Mouse (Mus musculus): ENCODE measurements around the gene Slc9a4. TPM values are rescaled to one million over a fixed set of nuclear protein-coding genes. Genes with fewer than 3 reads are reported as not detected.

Gene Slc9a4
- total and polyA plus RNA-seq, 3 experiments: 0.05 to 0.18 TPM; not detected in 1

DNA sequence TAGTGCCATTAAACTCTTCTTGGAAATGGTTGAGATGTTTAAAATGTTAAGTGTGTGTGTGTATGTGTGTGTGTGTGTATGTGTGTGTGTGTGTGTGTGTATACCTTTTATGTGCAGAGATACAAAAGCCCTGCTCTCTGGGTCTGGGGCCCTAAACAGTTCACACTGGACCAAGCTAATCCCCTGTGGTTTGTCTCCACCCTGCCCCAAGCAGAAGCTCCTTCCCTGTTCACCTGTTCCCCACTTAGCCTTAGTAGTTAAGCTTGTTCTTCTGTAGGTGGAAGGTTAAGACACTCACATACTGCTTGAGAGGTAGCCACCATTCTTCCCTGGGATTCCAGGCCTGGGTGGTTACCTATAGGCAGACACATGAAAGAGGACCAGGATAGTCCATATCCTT lies 47.1 kb downstream of the Slc9a4 start:
- H3K9ac ChIP-seq (ENCODE audit: low read depth, low read length): no peak overlapping the region
- H3K36me3 ChIP-seq (ENCODE audit: control insufficient read depth, insufficient read depth, low read length): no peaks in the 10 kb centered on the region
- intact Hi-C loops (cut with DNase I): no loop called here
- no peak for DNase-seq
- H3K27me3 ChIP-seq (ENCODE audit: control insufficient read depth, insufficient read depth, low read length): 0 out of 2 replicates have a peak, but pooled peaks cover 1% of the 10 kb centered on the region
- TF ChIP-seq POLR2A (IDR thresholded peaks at IDR 0.05; ENCODE audit: insufficient read depth, low read depth, low read length) (no peak), CTCF (IDR thresholded peaks at IDR 0.05) (no peak), EP300 (IDR thresholded peaks at IDR 0.05; ENCODE audit: insufficient read depth, low read depth, low read length) (no peak)
- H3K27ac ChIP-seq: no peak overlapping the region
- H3K79me2 ChIP-seq (replicated peaks; ENCODE audit: control insufficient read depth, insufficient read depth, low read length): no peaks in the 10 kb centered on the region
- no peak overlapping the region for H3K4me3 ChIP-seq
- no peaks in the 10 kb centered on the region for H3K4me1 ChIP-seq (ENCODE audit: control insufficient read depth, insufficient read depth, low read length)

DNA sequence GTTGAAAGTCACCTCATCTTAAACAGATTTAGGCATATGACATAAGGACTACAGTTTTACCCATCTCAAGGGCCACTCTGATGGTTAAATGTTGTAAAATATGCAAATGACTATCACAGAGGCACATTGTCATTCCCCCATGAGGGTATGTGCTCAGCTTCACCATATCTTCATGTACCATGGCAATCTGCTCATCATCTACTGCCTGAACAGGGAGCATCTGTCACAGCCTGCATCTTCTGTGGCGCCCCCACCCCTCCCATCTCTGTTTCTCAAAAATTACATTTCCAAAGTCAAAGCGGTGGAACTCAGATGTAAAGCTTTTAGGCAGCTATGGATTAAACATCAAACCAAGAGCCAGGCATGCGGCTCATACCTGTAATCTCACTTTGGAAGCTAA lies 48.6 kb downstream of the Slc9a4 start:
- Histone ChIP-seq H3K79me2 (replicated peaks; ENCODE audit: control insufficient read depth, insufficient read depth, low read length) (no peaks in the 10 kb centered on the region), H3K4me3 (no peak overlapping the region), H3K36me3 (ENCODE audit: control insufficient read depth, insufficient read depth, low read length) (no peaks in the 10 kb centered on the region), H3K9ac (ENCODE audit: low read depth, low read length) (no peak overlapping the region), H3K27ac (no peak overlapping the region), H3K4me1 (ENCODE audit: control insufficient read depth, insufficient read depth, low read length) (no peaks in the 10 kb centered on the region), H3K27me3 (ENCODE audit: control insufficient read depth, insufficient read depth, low read length) (0 out of 2 replicates have a peak, but pooled peaks cover 1% of the 10 kb centered on the region)
- intact Hi-C loops (cut with DNase I): no loop called here
- DNase-seq: no peak
- TF ChIP-seq POLR2A (IDR thresholded peaks at IDR 0.05; ENCODE audit: insufficient read depth, low read depth, low read length) (no peak), EP300 (IDR thresholded peaks at IDR 0.05; ENCODE audit: insufficient read depth, low read depth, low read length) (no peak), CTCF (IDR thresholded peaks at IDR 0.05) (no peak)
- WGBS: 79% methylated on average over 3 of the region's 3 CpGs

DNA sequence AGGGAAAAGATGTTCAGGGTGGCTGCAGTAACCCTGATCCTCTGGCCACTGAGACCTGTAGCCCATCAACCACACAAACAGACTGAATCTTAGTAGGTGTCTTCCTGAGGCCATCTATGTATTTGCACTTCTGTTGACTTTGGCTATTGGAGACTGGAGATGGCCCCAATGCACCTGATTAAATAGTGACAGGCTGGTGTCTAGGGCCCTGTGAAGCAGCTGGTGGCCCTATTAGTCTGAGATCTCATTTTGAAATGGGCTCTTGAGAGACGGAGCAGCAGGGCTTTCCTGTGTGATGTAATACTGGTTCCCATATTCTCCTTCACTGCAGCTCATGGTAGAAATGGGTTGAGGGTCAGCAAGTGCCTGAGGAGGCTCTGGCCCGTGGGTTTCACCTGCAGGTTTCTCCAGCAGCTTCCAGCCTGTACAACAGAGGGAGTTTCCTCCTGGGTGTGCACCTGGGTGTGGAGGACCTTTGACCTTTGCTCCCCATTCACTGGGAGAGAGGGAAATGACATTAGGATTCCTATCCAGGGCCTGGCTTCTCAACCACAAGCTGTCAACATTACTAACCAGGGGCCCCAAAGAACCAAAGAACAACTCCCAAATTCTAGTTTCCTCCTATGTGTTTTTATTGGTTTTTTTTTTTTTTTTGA lies 52.7 kb downstream of the Slc9a4 start:
- 0 out of 2 replicates have a peak, but pooled peaks cover 1% of the 10 kb centered on the region for H3K27me3 ChIP-seq (ENCODE audit: control insufficient read depth, insufficient read depth, low read length)
- intact Hi-C loops (cut with DNase I): no loop called here
- TF ChIP-seq POLR2A (IDR thresholded peaks at IDR 0.05; ENCODE audit: insufficient read depth, low read depth, low read length): no peak
- TF ChIP-seq CTCF (IDR thresholded peaks at IDR 0.05): no peak
- TF ChIP-seq EP300 (IDR thresholded peaks at IDR 0.05; ENCODE audit: insufficient read depth, low read depth, low read length): no peak
- H3K4me3 ChIP-seq: no peak overlapping the region
- no peak overlapping the region for H3K27ac ChIP-seq
- no peaks in the 10 kb centered on the region for H3K79me2 ChIP-seq (replicated peaks; ENCODE audit: control insufficient read depth, insufficient read depth, low read length)
- no peak for DNase-seq
- H3K9ac ChIP-seq (ENCODE audit: low read depth, low read length): no peak overlapping the region
- H3K4me1 ChIP-seq (ENCODE audit: control insufficient read depth, insufficient read depth, low read length): no peaks in the 10 kb centered on the region
- 60% methylated on average over 2 of the region's 2 CpGs for WGBS
- no peaks in the 10 kb centered on the region for H3K36me3 ChIP-seq (ENCODE audit: control insufficient read depth, insufficient read depth, low read length)

DNA sequence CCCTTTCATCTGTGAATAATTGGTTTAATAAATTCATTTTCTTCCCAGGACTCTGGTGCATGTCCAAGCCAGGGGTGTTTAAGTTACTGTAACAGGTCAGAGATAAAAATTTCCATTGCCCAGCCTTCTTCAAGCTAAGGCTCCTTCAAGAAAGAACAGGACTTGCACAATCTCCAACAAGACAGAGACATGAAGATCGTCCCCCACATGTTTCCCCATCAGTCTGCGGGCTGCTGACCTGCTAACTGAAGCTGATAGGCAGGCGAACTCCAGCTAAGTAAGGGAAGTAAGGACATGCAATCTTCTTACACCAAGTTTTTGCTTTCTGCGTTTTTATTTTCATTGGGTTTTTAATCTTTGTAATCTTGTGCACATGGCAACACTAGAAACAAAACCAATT lies 54.7 kb downstream of the Slc9a4 start:
- intact Hi-C loops (cut with DNase I): no loop called here
- TF ChIP-seq EP300 (IDR thresholded peaks at IDR 0.05; ENCODE audit: insufficient read depth, low read depth, low read length): no peak
- TF ChIP-seq POLR2A (IDR thresholded peaks at IDR 0.05; ENCODE audit: insufficient read depth, low read depth, low read length): no peak
- TF ChIP-seq CTCF (IDR thresholded peaks at IDR 0.05): no peak
- Histone ChIP-seq H3K36me3 (ENCODE audit: control insufficient read depth, insufficient read depth, low read length) (no peaks in the 10 kb centered on the region), H3K9ac (ENCODE audit: low read depth, low read length) (no peak overlapping the region), H3K4me3 (no peak overlapping the region), H3K4me1 (ENCODE audit: control insufficient read depth, insufficient read depth, low read length) (no peaks in the 10 kb centered on the region), H3K27ac (no peak overlapping the region), H3K79me2 (replicated peaks; ENCODE audit: control insufficient read depth, insufficient read depth, low read length) (no peaks in the 10 kb centered on the region), H3K27me3 (ENCODE audit: control insufficient read depth, insufficient read depth, low read length) (no peaks in the 10 kb centered on the region)
- WGBS: 64% methylated on average over 4 of the region's 4 CpGs
- no peak for DNase-seq

DNA sequence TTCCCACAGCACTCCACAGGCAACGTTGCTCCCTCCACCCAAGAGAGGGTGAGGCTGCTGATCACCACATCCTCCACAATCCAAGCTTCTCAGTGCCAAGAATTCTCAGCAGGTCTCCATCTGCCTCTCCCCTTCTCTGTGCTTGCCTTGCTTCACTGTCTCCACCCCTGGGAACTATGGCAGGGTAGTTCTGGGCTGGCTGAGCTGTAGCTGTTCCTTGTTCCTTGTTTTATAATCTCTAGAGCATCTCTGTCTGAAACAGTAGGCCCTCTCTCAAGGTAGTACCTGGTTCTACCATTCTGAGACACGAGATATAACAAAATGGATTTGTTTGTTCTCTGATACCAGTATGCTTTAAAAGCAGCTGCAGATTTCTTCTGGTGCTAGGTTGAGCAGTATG lies 68.4 kb downstream of the Slc9a4 start:
- 42% methylated on average over 2 of the region's 2 CpGs for WGBS
- TF ChIP-seq EP300 (IDR thresholded peaks at IDR 0.05; ENCODE audit: insufficient read depth, low read depth, low read length) (no peak), POLR2A (IDR thresholded peaks at IDR 0.05; ENCODE audit: insufficient read depth, low read depth, low read length) (no peak), CTCF (IDR thresholded peaks at IDR 0.05) (no peak)
- intact Hi-C loops (cut with DNase I): no loop called here
- Histone ChIP-seq H3K36me3 (ENCODE audit: control insufficient read depth, insufficient read depth, low read length) (no peaks in the 10 kb centered on the region), H3K4me3 (no peak overlapping the region), H3K9ac (ENCODE audit: low read depth, low read length) (no peak overlapping the region), H3K4me1 (ENCODE audit: control insufficient read depth, insufficient read depth, low read length) (no peaks in the 10 kb centered on the region), H3K27ac (no peak overlapping the region), H3K79me2 (replicated peaks; ENCODE audit: control insufficient read depth, insufficient read depth, low read length) (no peaks in the 10 kb centered on the region), H3K27me3 (ENCODE audit: control insufficient read depth, insufficient read depth, low read length) (no peaks in the 10 kb centered on the region)
- no peak for DNase-seq

DNA sequence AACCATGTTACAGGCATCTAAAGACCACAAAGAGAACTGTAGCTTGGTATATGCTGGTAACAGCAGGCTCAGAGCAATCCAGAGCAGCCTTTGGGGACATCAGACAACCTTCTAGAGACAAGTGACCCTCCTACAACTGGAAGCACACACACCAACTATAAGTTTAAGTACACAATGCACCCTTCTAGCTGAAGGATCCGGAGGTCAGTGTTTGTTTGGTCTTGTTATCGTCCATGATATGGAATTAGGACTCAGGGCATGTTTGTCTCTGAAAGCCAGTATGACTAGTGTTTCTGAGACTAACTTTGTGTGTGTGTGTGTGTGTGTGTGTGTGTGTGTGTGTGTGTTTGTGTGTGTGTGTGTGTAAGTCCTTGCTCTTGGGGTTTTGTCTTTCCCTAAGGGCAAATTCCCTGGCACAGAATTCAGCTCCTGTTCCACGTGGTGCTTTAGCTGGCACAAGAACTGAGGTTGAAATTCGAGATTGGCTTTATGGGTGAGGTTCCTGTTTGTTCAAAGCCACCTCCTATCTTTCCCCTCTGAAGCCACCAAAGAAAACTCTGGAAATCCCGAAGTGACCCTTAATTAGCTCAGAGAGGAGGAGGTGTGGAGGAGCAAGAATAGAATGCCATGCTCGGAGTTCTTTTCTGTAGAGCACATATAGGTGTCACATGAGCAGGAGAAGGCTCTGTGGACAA lies 71.1 kb downstream of the Slc9a4 start:
- intact Hi-C loops (cut with DNase I): loop anchor here (10.0 kb wide), 1 partner anchor 266 kb away; no protein-coding TSS in a partner anchor
- no peak overlapping the region for H3K4me3 ChIP-seq
- 32% methylated on average over 6 of the region's 6 CpGs for WGBS
- no peaks in the 10 kb centered on the region for H3K36me3 ChIP-seq (ENCODE audit: control insufficient read depth, insufficient read depth, low read length)
- TF ChIP-seq POLR2A (IDR thresholded peaks at IDR 0.05; ENCODE audit: insufficient read depth, low read depth, low read length): no peak
- no peak for TF ChIP-seq CTCF (IDR thresholded peaks at IDR 0.05)
- H3K79me2 ChIP-seq (replicated peaks; ENCODE audit: control insufficient read depth, insufficient read depth, low read length): no peaks in the 10 kb centered on the region
- no peaks in the 10 kb centered on the region for H3K4me1 ChIP-seq (ENCODE audit: control insufficient read depth, insufficient read depth, low read length)
- DNase-seq: peak in 1 of 2 experiments; percentile 15
- no peak overlapping the region for H3K27ac ChIP-seq
- no peak overlapping the region for H3K9ac ChIP-seq (ENCODE audit: low read depth, low read length)
- H3K27me3 ChIP-seq (ENCODE audit: control insufficient read depth, insufficient read depth, low read length): no peaks in the 10 kb centered on the region

Data from heart, adult 2 months (tissue).